Mouse (Mus musculus) central nervous system, embryonic 11.5 days (tissue): ENCODE results near the gene Olfr1130. TPM values are rescaled to one million over a fixed set of nuclear protein-coding genes. Genes with fewer than 3 reads are reported as not detected.

Source experiments
- polyA plus RNA-seq: library from polyadenylated mRNA; depleted of rRNA; stranded (reverse); fragments of >200 nt; gene quantifications from 2 replicates; pipeline ENCODE4 v1.2.3, GENCODE M21; 2012; rRNA removed

Gene Olfr1130
- not detected in 2 replicates for polyA plus RNA-seq

DNA sequence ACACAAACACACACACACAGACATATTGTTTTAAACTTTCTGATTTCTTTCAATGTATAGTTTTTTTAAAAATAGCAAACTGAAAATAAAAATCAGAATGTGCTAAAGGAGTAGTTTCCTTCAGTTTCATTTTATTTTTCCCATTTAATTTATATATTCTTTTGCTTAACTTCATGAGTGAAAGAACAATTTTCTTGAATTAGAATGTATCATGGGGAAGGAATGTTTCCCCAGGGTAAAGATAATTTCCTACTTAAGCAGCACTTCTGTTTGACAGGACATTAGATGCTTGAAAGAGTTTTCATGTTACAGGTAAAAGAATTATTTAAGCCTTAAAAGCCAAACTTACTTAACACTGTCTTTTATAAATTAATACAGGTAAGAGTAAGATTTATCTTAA is at the start of gene Olfr1130:
Gene Olfr1130 (plus strand): TSS at position 301 of the 400 bp plus-strand sequence.

DNA sequence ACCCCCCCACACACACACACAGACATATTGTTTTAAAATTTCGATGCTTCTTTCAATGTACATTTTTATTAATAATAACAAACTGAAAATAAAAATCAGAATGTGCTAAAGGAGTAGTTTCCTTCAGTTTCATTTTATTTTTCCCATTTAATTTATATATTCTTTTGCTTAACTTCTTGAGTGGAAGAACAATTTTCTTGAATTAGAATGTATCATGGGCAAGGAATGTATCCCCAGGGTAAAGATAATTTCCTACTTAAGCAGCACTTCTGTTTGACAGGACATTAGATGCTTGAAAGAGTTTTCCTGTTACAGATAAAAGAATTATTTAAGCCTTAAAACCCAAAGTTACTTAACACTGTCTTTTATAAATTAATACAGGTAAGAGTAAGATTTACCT is 32.4 kb upstream of the Olfr1130 start, which contains the start of gene Olfr1129:
Gene Olfr1129 (plus strand): TSS at position 301 of the 400 bp plus-strand sequence.

DNA sequence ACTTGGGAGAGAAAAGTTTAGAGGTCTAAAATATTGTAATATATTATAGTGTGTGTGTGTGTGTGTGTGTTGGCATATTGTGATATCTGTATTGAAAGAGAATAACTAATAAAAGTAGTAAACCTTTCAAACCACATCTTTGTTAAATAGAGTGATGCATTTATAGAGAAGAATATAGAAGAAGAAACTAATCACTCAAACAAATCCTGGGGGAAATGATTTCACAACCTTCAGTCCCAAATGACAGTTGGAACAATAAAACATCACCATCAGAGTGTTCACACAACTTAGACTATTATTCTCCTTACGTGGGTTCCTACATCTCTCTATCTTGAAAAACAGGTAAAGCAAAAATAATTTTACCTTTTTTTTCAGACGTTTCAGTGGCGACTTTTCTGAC is 20.8 kb downstream of the Olfr1130 start, which contains the start of gene Olfr1131:
Gene Olfr1131 (plus strand): TSS at position 301 of the 400 bp plus-strand sequence.

DNA sequence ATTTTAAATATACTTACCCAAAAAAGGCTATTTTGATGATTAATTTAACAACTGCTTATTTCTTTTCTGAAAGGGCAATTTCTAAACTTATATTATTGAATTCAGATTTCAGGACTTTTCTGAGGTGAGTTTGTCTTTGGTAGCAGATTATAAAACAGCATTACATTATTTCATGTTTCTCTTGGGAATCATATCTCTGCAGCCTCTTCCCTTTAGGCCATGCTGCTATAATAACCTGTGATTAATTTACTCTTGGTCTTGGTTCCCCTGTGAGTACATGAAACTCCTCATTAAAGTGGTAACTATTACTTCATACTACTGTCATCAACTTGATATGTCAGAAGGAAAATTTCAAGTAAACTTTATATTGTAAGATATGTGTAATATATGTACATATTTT is 31.4 kb downstream of the Olfr1130 start, which contains the start of gene Olfr1132:
Gene Olfr1132 (minus strand): TSS at position 101 of the 400 bp plus-strand sequence.

DNA sequence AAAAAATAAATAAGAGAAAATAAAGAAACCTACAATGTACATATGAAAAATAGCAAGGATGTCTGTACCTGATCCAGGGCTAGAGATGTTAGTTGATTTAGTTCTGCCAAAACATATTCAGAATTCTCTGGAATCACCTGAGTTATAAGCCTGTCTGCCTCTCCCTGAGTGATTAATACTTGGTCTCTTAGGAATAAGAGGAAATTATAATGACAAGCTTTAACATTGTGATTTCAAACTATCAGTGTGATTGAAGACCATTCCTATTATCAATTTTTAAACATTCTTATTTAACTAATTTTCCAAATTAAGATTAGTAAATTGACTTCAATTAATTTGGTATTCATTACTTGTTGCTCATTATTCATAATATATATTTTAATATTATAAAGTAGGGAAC is 41.3 kb downstream of the Olfr1130 start, which contains the start of gene Olfr1133:
Gene Olfr1133 (minus strand): TSS at position 101 of the 400 bp plus-strand sequence.

DNA sequence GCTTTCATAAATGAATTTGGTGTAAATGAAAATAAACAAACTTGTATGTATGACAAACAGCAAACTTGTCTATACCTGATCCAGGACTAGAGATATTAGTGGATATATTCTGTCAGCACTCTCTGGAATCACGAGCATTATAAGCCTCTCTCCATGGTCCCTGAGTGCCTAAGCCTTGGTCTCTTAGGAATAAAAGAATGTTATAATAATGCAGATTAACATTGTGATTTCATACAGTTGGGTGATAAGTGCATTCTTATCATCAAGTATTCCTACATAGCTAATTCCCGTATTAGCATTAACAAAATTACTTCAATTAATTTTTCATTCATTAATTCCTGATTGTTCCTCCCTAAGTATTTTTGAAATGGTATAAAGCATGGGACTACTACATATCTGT is 52.3 kb downstream of the Olfr1130 start, which contains the start of gene Olfr1134:
Gene Olfr1134 (minus strand): TSS at position 101 of the 400 bp plus-strand sequence.

Other genes with a start within 250 kb of the Olfr1130 start
- gene Olfr1121, start 236.3 kb upstream of the Olfr1130 start, polyA plus RNA-seq, result not detected in 2 replicates
- not detected in 2 replicates for gene Olfr1122, start 220.4 kb upstream of the Olfr1130 start, polyA plus RNA-seq
- not detected in 2 replicates for gene Olfr1123, start 189.6 kb upstream of the Olfr1130 start, polyA plus RNA-seq
- not detected in 2 replicates for gene Olfr1124, start 175.9 kb upstream of the Olfr1130 start, polyA plus RNA-seq
- gene Olfr1126, start 152.2 kb upstream of the Olfr1130 start, polyA plus RNA-seq, result not detected in 2 replicates
- not detected in 2 replicates for gene Pramel7, start 109.1 kb upstream of the Olfr1130 start, polyA plus RNA-seq
- gene Pramel6, start 99.6 kb upstream of the Olfr1130 start, polyA plus RNA-seq, result not detected in 2 replicates
- gene Olfr153, start 74.4 kb upstream of the Olfr1130 start, polyA plus RNA-seq, result not detected in 2 replicates
- not detected in 2 replicates for gene Olfr1128, start 60.7 kb upstream of the Olfr1130 start, polyA plus RNA-seq
- not detected in 2 replicates for gene Olfr1129, start 32.3 kb upstream of the Olfr1130 start, polyA plus RNA-seq
- gene Olfr1131, start 20.9 kb downstream of the Olfr1130 start, polyA plus RNA-seq, result not detected in 2 replicates
- gene Olfr1132, start 31.3 kb downstream of the Olfr1130 start, polyA plus RNA-seq, result not detected in 2 replicates
- not detected in 2 replicates for gene Olfr1133, start 41.2 kb downstream of the Olfr1130 start, polyA plus RNA-seq
- gene Olfr1134, start 52.2 kb downstream of the Olfr1130 start, polyA plus RNA-seq, result not detected in 2 replicates
- gene Olfr1135, start 67.5 kb downstream of the Olfr1130 start, polyA plus RNA-seq, result not detected in 2 replicates
- gene Olfr1136, start 87.7 kb downstream of the Olfr1130 start, polyA plus RNA-seq, result not detected in 2 replicates
- gene Olfr1137, start 107.0 kb downstream of the Olfr1130 start, polyA plus RNA-seq, result not detected in 2 replicates
- gene Olfr1138, start 133.8 kb downstream of the Olfr1130 start, polyA plus RNA-seq, result not detected in 2 replicates
- not detected in 2 replicates for gene Olfr1140, start 137.5 kb downstream of the Olfr1130 start, polyA plus RNA-seq
- gene Olfr1141, start 147.8 kb downstream of the Olfr1130 start, polyA plus RNA-seq, result not detected in 2 replicates
- not detected in 2 replicates for gene Olfr152, start 173.3 kb downstream of the Olfr1130 start, polyA plus RNA-seq
- gene Olfr1143, start 194.4 kb downstream of the Olfr1130 start, polyA plus RNA-seq, result not detected in 2 replicates
- gene Olfr1145, start 203.6 kb downstream of the Olfr1130 start, polyA plus RNA-seq, result not detected in 2 replicates
- gene Olfr1148, start 224.3 kb downstream of the Olfr1130 start, polyA plus RNA-seq, result not detected in 2 replicates
- not detected in 2 replicates for gene Olfr1150-ps1, start 237.8 kb downstream of the Olfr1130 start, polyA plus RNA-seq
- gene Olfr1151, start 249.7 kb downstream of the Olfr1130 start, polyA plus RNA-seq, result not detected in 2 replicates